Mouse (Mus musculus) right cerebral cortex, postnatal 14 days (tissue): Measurements from ENCODE around the gene Iqschfp.
A peak's percentile ranks its signal among the peaks of the same experiment; 100 is the strongest.

Experiments
- DNase-seq: peaks from one replicate; pipeline ENCODE4 v3.0.0; 2022

The Iqschfp gene

GRCm38 (mm10) chr3:68372925-68373324 is 480.9 kb downstream of the Iqschfp start:
- DNase-seq, result no peak

GRCm38 (mm10) chr3:68375100-68375508 is 483.1 kb downstream of the Iqschfp start:
- DNase-seq, result no peak

- no peak for DNase-seq
These were observed 485.6 kb downstream of the Iqschfp start for GRCm38 (mm10) chr3:68377452-68378198.

DNA sequence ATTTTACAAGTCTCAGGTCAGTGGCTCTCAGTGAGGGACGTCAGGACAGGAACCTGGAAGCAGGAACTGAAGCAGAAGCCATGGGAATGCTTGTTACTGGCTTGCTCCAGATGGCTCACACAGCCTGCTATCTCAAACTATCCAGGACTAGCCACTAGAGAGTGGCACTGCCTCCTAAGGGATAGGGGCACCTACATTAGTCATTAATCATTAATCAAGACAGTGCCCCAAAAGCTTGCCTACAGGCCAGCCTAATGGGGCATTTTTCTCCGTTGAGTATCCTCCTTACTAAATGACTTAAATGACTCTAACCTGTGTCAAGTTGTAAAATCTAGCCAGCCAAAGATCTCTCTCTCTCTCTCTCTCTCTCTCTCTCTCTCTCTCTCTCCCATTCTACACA is 486.8 kb downstream of the Iqschfp start:
- no peak for DNase-seq

- DNase-seq, result no peak
These were observed 487.2 kb downstream of the Iqschfp start for GRCm38 (mm10) chr3:68379242-68379641.

DNA sequence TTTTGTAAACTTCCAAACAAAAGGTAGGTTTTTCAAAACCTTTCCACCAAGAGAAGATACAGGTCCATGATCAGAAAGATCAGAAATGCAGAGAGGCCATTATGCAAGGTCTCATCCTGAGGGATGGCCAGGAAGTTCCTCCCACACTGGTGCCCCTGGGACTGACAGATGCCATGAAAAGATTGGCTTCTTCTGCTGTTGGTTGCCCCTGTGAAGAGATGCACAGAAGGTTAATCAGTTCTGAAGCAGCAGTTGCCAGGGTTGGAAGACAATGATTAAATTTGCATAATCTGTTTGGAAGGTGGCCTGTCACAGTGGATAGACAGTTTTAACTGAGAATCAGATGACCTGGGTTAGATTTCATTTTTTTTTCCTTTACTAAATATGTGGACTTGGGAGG is 491.6 kb downstream of the Iqschfp start:
- no peak for DNase-seq

DNA sequence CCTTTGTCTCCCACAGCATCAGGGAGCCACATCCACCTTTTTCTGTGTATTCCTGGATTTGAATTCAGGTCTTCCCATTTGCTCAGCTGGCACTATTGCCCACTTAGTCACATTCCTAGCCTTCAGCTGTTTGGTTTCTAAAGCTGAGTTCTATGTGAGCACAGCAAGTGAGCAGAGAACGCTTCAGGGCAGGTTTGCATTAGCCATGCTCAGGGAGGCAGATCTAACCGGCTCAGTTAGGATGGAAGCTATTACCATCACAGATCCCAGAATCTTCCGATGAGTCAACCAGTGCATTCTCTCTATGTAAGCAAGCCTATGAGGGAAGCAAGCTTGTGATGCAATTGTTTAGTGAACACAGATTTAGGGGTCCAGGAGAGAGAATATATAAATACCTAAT is 493.5 kb downstream of the Iqschfp start:
- DNase-seq, result no peak

- no peak for DNase-seq
These were observed 496.0 kb downstream of the Iqschfp start for GRCm38 (mm10) chr3:68388023-68388422.

- DNase-seq, result no peak
These were observed 501.5 kb downstream of the Iqschfp start for GRCm38 (mm10) chr3:68393578-68393977.

- DNase-seq, result no peak
These were observed 506.7 kb downstream of the Iqschfp start for GRCm38 (mm10) chr3:68398691-68399090.

- DNase-seq, result no peak
These were observed 508.1 kb downstream of the Iqschfp start for GRCm38 (mm10) chr3:68400121-68400520.

GRCm38 (mm10) chr3:68403343-68403742 is 511.3 kb downstream of the Iqschfp start:
- no peak for DNase-seq

- peak; percentile 10 for DNase-seq
These were observed 511.8 kb downstream of the Iqschfp start for GRCm38 (mm10) chr3:68403783-68404217.

GRCm38 (mm10) chr3:68405724-68406123 is 513.7 kb downstream of the Iqschfp start:
- DNase-seq, result no peak

- DNase-seq, result no peak
These were observed 520.2 kb downstream of the Iqschfp start for GRCm38 (mm10) chr3:68412262-68412661.

DNA sequence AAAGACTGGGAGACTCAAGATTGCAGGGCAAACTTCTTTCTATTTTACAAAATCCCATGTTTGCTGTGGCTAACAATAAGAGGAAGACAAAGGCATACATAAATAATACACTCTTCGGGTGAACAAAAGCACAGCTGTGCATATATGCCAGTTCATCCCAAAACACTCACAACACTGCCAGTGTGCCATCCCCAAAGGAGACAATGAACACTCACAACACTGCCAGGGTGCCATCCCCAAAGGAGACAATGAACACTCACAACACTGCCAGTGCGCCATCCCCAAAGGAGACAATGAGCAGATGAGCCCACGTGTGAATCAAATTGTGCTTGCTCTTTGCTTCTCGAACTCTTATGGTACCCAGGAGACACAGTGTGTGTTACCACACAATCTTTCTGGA is 527.8 kb downstream of the Iqschfp start:
- no peak for DNase-seq

- DNase-seq, result no peak
These were observed 528.9 kb downstream of the Iqschfp start for GRCm38 (mm10) chr3:68420927-68421326.

DNA sequence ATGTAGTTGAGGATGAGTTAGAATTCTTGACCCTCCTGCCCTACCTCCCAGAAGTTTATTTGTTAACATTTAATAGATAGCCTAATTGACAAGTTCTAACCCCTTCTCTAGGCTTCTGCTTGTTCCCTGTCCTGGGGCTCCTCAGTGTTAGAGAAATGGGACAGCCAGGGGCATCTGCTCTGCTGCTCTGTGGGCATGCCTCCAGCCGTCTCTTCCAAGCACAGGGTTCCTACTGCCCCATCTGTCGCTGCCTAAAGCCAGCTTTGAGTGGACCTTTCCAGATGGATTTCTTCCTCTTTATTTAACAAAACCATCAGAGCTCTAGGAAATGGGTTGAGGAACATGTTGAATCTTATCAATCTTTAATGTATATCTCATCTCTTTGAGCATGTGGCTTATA is 529.8 kb downstream of the Iqschfp start:
- DNase-seq, result no peak

DNA sequence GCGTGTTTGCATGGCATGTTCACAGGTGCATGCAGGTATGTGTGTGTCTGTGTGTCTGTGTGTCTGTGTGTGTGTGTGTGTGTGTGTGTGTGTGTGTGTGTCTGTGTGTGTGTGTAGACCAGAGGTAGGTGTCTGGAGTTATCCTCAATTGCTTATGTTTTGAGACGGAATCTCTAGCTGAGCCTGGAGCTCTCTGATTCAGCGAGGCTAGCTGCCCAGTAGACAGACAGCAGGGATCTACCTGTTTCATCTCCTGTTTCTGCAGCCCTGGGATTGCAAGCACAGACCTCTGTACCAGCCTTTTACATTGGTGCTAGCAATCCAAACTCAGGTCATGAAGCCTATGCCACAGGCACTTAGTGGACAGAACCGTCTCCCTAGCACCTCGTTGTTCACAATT is 536.0 kb downstream of the Iqschfp start:
- DNase-seq, result no peak

GRCm38 (mm10) chr3:68434435-68434834 is 542.4 kb downstream of the Iqschfp start:
- DNase-seq, result no peak

GRCm38 (mm10) chr3:68434897-68435296 is 542.9 kb downstream of the Iqschfp start:
- no peak for DNase-seq

DNA sequence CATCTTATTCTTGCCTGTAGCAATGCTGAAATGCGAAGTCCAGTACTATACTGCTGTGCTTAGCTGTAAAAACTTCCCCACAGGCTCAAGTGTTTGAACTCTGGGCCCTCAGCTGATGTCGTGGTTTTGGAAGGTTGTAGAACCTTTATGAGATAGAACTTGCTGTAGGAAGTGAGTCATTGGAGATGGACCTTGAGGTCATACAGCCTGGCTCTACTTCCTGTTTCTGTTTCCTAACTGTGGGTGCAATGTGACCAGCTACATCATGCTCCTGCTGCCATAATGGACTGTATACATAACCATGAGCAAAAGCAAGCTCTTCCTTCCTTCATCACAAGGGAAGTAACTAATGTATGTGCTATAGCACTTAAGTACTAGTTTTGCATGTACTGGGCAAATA is 556.4 kb downstream of the Iqschfp start:
- no peak for DNase-seq

GRCm38 (mm10) chr3:68451634-68452033 is 559.6 kb downstream of the Iqschfp start:
- no peak for DNase-seq

GRCm38 (mm10) chr3:68453266-68453665 is 561.2 kb downstream of the Iqschfp start:
- DNase-seq, result no peak
